Mouse (Mus musculus) G1E (cell line): ENCODE results near the gene Nprl2.

ENCODE experiments used
- CTCF ChIP-seq: IDR thresholded peaks from 2 replicates; pipeline ENCODE4 v1.5.1; 2012; ENCODE audit warnings: low read depth, low read length, inconsistent platforms, mixed read lengths
- GATA1 ChIP-seq: IDR thresholded peaks from 2 replicates; pipeline ENCODE4 v1.6.1; 2012; ENCODE audit warnings: borderline replicate concordance, low read length, inconsistent platforms, mixed read lengths
- GATA2 ChIP-seq: IDR thresholded peaks from 2 replicates; pipeline ENCODE4 v1.6.1; 2012; ENCODE audit warnings: low read depth, low read length, inconsistent platforms, borderline replicate concordance

GRCm38 (mm10) chr9:107538231-107538630, 3.8 kb upstream of the Nprl2 start:
- TF ChIP-seq CTCF (no peak), GATA2 (no peak), GATA1 (no peak)
